Mouse (Mus musculus) cerebellum, adult 11-12 months (tissue): ENCODE measurements at regions not wholly inside any gene's neighbourhood (a gene's known extent, or its start where the extent isn't known, plus 50 kb on each side); places are given as distances from the start of the nearest gene placed in this dataset.

Experiments
- DNase-seq: peaks from one replicate; pipeline ENCODE4 v3.0.0; 2022

DNA sequence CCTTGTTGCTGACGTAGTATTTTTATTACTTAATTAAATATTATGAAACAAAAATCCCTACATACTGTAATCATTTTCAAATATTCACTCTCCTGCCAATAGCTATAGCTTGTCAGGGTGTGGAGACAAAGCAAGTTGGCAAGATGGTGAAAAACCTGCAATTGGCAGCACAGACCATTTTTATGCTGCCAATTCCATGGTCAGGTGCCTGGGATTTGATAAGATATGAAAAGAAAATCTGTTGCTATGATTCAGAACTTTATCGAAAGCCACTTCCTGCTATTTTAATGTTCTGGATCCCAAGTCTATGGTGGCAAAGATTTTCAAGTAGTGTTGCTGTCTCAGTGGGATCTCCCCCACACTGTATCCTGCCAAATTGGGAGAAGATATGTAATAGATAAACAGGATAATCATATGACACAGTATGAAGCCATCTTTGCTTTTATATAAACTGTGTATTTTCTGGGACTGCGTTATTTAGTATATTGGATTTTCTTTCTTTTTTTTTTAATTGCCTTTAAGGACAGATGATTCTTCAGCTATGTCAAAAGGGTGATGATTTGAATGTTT lies 165.3 kb upstream of the Lrrc3b start:
- peak; percentile 7 for DNase-seq

DNA sequence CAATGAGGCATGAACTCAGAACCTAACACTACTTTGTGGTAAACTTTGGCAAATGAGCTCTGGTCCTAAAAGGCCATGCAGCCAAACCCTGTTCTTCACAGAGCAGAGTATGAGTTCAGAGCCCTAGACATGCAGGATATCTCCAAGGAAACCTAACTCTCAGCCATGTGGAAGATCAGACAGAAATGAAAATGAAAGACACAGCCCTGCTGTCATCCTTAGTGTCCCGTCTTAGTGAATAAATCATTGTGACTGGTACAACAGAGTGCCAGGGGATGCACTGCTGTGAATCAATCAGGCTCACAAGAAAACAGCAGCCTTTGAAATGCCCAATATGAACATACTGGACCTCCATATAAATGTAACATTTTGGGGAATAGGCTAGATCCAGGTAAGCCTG lies 171.4 kb upstream of the Lrrc3b start:
- DNase-seq, result no peak

DNA sequence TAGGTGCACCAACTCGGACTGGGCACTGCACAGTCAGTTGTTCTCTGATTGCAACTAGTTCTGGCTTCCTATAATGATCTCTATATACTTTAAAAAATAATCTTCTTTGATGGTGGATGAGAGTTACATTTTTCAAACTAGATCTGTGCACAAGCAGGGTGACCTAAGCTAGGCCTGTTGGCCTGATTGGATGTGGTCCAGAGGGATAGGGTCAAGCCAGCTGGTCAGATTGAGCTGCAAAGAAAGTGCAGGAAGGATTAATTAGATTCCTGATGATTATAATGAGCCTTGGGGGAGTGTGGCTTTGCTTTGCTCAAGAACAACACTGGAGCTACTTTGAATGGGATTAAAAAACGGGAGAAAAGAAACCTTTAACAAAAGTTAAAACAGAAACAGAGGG lies 195.8 kb upstream of the Lrrc3b start:
- DNase-seq, result peak; percentile 71

DNA sequence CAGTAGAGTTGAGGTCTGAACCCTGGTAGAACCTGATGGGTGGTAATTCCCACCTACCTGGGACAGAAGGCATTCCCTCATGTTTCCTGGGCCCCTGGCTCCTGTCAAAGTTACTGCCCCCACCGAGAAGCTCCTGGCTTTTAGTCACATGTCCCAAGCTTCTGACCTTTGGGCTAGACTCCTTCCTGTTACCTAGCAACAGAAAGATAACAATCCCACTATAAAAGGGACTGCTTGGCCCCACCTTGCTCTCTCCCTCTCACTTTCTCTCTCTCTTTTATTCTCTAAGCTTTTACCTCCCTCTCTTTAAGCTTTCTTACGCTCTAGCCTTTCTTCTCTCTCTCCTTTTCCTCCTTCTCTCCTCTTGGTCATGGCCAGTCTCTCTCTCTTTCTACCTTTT lies 198.9 kb upstream of the Lrrc3b start:
- DNase-seq, result no peak

DNA sequence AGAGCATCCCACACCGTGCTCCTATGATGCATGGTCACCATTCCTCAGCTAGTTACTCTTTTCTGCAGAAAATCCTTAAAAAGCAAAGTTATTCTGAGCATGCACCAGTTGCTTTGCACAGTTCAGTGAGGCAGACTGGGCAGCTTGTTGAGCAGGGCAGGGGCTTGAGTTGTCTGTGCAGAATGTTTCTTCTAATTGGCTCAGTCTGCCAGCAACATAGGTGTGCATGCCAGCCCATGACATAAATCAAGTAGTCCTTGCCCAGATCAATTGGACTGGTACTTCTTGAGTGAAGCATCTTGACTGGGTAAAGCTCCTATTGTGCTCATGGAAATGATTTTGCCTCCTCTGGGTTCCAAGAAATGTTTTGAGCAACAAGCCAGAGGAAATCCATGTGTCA lies 200.1 kb upstream of the Lrrc3b start:
- no peak for DNase-seq

DNA sequence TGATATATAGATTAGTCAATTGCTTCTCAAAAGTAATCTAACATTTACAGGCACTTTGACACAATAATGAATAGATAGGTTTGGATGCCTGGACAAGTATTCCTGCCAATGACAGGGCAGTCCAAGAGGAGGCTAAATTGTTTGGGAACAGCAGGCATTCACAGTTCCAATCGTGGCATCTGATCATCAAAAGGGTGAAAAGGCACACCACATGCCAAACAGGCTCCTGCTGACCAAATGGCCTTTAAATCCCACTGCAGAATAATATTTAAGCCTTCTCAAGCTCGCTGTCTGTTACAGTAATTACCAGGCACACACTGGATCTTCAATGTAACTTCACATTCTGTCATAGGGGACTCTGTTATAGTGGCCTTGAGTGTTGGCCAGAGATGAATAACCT lies 222.1 kb upstream of the Lrrc3b start:
- peak; percentile 66 for DNase-seq

DNA sequence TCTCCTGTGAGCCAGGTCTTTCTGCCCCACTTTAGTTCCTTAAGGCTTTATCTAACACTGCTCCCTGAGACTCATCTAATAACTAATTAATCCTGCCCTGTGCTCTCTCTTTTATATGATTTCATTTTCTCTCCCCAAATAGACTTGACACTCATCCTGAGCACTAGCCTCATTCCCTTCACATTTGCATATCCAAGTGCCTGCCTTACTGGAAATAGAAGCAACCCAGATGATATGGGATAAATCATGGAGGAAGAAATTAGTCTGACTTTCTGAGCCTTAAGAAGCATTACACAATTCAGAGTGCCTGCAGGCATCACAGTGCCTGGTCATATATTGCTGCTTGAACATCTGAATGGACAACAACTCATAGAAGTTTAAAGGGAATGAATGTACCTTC lies 233.5 kb upstream of the Lrrc3b start:
- no peak for DNase-seq

DNA sequence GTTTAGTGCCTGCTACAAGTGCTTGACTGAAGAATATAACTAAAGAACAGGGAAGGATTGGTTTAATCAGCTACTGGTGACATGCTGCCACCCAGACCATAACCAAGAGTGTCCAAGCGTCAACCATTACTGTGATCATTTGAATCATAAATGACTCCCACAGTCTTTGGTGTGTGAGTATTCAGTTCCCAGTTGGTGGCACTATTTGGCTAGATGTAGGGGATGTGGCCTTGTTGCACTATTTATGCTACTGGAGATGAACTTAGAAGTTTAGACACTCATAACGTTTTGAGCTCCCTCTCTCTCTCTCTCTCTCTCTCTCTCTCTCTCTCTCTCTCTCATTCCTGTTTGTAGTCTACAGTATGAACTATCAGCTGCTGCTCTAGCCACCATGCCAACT lies 238.4 kb upstream of the Lrrc3b start:
- DNase-seq, result no peak

DNA sequence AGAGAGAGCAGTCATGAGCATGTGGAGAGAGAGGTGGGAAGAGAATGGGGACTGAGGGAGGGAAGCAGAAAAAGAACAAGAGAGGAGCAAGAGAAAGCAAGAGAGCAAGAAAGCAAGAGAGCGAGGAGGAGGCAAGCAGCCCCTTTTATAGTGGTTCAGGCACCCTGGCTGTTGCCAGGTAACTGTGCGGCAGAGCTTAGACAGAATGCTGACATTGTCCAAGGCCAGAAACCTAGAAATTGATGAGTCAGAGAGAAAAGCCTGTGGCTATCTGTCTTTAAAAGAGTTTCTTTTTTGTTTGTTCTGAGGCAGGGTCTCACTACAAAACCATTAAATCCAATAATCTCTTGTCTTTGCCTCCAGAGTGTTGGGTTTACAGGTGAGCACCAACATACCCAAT lies 240.7 kb upstream of the Lrrc3b start:
- DNase-seq, result no peak

DNA sequence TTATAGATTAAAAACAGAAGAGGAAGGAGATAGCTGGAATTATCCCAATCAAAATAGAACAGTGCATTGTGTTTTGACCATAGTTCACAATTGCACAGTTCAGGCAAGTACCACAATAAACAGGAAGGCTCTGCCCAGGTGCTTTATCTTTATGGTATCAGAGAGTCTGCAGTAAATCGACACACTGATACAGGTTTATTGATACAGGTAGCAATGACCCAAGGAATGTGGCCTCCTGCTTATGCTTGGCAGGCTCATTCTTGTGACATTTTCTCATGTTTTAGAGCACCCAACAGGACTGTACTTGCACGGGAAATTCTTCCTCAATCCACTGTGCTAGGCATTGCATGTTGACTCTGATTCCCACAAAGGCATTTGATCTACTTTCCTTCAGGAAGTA lies 259.2 kb upstream of the Lrrc3b start:
- no peak for DNase-seq

DNA sequence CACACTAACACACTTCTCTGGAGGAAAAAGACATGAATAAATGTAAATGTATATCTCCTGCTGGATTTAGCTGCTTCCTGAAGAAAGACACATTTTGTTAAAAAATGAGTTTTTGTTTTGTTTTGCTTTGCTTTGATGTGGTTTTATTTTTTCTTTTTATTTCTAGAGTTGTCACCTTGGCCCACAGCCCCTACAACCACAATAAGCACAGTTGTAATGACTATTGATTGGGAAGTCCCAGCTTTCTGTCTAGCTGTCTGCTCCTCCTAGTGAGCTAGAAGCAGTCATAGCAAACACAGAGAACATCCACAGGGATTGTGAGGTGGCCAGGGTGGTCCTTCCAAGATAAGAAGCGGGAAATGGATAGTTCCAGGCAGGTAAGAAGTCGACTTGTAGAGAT lies 259.8 kb upstream of the Lrrc3b start:
- no peak for DNase-seq

DNA sequence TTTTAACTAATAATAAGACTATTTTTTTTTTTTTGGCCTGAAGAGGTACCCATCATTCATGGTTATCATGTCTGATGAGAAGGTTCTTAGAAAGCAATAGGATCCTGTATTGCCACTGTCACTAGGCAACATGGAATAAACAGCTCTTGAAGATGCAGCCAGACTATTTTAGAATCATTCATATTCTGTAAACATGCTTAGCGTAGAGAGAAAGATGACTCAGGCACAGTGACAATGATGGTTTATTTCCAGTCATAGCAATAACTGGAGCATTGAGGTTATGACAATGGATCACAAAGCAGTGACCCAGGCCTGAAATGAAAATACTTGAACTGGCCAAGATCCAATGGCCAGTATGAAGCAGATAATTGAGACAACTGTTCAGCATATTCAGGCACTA lies 283.3 kb upstream of the Lrrc3b start:
- no peak for DNase-seq

DNA sequence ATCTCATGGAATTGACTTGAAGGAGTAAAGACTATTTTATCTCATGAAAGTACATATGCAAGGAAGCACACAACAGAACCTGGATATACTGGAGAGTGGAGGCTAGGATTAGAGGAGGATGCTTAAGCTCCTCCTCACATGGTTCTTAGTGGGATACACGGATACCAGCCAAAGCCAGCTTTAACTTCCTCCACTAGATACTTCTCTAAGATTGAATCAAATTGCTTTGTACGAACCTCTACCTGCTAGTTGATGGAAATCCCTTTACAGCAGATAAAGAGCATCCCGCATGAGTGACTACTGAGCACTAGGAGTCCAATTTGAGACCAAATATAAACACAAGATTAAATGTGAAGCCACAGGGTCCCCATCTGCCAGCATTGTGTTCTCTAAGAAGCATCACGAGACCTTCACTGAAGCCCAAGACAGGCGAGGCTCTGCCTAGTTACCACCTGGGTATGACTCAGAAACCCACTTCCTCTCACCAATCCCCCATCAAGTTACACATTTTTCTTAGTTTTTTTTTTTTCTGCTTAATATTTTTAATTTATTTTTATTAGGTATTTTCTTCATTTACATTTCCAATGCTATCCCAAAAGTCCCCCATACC lies 307.9 kb upstream of the Lrrc3b start:
- peak; percentile 6 for DNase-seq

DNA sequence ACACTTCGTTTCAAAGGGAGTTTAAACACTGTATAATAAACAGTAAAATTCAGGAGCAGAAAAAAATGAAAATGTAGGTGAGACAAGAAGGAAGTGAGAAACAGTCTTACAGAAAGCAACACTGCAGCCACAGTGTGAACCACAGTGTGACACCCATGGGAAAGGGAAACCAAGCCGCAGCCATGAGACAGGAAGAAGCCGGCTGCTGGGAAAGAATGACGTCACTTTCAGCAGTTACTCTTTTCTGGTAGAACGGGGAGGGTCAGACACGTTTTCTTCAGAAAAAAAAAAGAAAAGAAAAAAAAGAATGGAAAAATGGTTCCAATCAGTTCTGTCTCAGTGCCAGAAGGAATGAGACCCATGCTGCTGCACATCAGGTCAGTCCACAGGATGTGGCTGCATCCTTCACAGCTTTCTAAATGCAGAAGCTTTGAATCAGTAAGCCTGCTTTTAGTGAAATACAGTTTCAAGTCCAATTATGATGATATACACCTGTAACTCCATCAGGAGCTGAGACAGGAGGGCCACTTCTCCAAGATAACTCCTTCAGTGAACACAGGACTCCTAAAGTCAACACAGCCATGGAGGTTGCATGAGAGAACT lies 331.2 kb upstream of the Lrrc3b start:
- no peak for DNase-seq

DNA sequence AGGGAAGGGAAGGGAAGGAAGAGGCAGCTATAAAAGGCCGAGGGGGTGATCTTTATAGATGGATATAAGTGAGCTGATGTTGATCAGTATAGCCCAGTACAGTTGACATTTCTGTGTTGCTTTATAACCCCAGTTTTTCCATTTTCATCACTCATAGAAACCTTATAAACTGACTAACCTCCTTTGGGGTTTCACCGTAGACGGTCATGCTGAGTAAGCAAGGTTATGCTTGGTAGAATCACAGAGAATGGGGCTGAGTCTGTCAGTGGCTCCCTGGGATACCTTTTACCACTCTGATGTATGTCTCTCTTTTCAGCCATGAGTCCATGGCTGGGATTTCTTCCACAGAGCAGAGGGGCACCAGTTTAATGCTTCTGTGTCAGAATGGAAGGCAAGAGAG lies 345.9 kb upstream of the Lrrc3b start:
- DNase-seq, result no peak

DNA sequence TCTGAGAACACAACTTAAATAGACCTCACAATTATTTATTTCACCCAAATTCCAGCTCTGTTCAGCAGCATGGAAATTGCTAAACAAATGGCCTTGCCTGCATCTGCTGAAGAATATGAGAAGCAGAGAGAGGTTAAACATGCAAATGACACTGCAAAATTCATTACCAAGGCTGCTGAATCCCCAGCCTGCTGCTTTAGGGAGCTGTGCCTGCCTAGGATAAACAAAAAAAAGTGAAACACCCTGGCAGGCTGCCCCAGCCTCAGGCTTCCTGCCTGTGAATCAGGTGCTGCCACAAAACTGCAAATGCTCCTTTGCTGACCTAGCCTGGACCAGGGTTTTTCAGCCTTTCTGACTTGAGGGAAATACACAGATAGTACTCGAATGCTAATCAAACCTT lies 346.4 kb upstream of the Lrrc3b start:
- peak; percentile 91 for DNase-seq

DNA sequence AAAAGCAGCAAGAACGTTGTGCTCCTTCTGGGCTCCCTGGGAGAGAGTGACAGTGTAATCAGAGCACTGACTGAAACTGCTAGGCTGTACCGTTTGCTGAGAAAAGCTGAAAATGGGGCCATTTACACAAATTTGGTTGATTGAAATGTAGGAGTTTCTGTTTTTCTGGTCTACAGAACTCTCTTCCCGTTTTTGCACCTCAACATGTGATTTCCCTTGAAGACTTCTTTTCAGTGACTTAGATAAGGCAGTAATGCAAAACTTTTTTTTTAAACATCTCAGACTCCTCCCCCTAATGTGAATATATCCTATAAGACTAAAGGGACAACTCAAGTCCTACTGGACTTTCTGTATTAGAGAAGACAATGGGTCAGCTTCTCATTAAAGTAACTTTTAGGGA lies 356.9 kb upstream of the Lrrc3b start:
- DNase-seq, result no peak

DNA sequence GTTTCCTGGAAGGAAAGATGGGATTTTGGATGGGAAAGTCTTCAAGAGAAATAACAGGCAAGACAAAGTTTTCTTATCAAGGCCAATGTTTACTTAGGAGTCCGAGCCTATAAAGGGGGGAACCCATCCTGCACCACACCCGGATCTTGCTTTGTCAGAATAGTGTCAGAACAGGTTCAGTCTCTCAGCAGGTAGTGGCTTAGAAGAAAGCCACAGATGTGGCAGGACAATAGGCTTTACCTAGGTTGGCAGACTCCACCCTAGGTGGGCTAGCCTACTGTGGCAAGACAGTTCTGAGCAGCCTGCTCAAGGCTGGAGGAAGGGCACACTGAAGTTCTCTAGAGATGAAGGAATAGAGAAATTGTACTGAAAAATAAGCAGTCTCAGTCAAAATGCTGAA lies 358.2 kb upstream of the Lrrc3b start:
- DNase-seq, result no peak

DNA sequence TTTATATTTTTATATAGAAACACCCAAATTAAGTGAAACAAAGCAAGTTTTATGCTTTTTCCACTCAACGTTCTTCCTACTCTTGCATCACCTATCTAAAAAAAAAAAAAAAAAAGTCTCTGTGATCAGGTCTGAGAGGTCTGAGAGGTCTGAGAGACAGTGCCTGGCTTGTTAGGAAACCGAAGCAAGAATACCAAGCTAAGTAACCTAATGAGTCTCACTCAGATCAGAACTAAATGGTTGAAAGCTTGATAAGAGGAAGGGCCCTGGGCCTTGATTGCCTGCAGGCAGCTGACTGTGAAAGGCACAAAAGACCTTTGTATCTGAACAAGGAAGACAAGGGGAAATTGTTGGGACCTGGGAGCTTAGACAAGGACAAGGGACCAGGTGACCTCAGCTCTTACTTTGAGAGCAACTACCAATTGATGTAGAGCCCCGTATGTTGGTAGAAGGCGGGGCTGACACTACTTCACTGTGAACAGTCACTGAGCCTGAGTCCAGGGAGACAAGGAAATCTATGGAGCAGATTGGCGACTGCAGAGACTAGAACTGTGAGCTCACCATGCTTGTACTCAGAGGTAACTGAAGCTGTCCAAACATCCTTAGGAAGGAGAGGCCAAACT lies 362.8 kb upstream of the Lrrc3b start:
- DNase-seq, result no peak

DNA sequence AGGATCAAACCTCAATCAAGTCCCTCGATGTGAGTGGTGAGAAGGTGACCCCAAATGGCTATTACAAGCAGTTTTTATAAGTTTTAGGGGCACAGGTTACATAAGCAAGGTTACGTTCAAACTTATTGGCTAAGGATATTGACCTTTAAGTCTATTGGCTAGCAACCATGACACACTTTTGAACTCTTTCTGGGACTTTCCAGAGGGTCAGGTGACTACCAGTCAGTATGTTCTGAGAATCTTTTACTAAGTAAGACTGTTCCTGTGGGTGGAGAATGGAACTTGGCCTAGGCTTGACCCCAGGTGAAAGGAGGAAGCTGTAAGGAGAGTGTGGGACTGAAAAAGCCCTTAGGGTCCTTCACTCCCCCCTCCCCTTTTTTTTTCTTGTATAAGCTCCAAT lies 370.3 kb upstream of the Lrrc3b start:
- DNase-seq, result no peak

DNA sequence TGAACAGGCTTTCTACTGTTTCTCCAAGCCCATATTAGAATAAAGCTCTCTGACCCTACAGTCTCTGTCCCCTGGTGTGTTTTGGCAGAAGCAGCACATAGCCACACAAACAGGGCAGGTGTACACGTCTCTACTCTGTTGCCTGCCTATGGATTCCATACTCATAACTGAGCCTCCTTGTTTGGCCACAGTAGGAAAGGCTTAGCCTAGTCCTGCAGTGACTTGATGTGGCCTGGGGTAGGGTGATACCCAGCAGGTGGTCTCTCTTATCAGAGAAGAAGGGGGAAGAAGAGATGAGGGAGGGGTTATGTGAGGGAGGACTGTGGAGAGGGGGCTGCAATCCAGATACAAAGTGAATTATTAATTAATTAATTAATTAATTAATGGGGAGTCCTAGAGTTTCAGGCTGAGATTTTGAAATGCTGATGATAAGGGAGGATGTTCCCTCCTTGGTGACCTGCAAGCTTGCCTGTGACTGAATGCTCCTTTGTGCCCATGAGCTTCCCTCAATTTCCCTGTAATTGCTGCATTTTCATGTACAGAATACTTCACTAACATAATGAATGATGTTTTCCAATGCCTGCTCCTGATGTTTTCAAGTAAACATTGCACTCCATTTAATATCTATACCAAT lies 402.7 kb upstream of the Lrrc3b start:
- DNase-seq, result no peak

DNA sequence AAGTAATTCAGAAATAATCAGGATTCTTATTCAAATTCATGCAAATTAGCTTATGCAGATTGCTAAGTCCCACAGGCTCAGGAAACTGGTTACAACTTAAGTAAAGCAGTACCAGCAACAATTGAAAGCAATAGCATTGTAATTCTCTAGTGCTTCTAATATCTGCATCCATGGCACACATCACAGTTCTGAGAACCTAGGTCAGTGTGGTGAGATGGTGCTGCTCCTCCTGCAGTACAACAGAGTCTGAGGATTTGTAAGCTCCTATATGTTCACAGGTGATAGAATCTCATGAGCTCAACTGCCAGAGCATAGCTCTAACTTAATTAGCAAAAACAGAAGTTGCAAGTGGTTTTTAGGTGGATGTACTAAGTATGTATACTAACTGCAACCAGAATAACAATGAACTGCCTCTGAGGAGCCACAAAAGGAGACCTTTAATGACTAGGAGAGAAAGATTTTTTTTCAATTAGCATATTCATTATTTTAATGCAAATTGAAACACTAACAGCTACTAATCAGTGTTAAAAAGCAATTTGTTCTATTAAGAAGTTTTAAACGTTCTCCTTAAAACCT lies 403.3 kb upstream of the Lrrc3b start:
- DNase-seq, result no peak

DNA sequence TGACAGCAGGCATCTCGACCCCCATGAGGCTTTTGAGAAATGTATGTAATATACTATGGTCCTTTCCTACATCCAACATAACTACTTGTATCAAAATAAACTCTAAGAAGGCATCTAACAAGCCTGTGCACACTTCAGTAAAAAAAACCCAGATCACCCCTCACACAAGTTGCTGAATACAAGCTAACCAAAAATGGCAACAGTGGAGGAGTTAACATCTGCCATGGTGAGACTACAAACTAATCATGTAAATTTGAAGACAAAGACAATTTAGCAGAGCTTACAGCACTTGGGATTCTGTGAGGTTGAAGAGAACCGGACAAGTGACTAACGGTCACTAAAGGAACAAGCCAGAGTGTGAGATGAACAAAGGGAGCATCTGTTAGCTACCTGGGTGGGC lies 380.6 kb upstream of the Ngly1 start:
- no peak for DNase-seq

DNA sequence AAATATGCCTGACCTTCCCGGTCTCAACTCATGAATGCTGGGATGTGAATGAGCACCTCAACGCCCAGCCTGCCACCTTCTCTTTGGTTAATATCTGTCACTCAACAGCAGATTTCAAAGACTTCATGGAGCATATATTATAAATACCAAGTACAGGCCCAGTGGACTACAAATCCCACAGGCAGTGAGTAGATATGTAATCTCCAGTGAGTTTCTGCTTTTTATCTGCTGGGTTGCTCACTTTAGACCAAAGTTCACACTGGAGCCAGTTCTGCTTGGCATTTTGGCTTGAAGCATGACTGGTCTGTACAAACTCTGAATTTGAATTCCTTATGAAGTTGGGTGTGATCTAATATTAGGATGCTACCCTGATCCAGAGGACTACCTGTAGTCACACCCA lies 377.1 kb upstream of the Ngly1 start:
- DNase-seq, result no peak
